Comparison of ENCODE assay signal across 17 mouse cellular contexts in the genomic region with DNA sequence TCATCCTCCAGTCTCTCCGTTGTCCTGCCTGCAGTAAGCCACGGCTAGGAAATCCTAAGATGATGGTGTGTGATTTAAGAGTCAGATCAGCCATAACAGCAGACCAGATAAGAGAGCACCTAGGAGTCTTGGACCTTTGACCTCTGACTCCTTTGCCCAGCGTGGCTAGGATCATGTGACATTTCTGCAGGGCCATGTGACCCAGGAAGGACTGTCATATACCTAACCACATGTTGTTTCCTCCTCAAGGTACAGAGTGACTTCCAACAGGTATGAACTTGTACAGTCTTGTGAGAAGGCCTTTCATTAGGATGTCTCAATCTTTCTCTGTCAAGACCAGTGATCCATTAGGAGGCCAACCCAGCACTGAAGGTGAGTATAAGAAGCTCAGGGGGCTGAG.
DNase-seq lines count a peak whose midpoint lies in the region; ATAC-seq and TF ChIP-seq lines count a peak whose summit lies in the region.
"Had no signal": no experiment of that assay in that cellular context is flagged by ENCODE, and none has a peak within 500 bp of the region (broad histone marks: within the 10 kb centered on the region; RNA-seq: fewer than 3 reads in every experiment).

No protein-coding gene starts in this region.

- no peak for TF ChIP-seq CTCF in lung, embryonic 14.5 days (IDR thresholded peaks at IDR 0.05; ENCODE audit: low read depth)
- no peak for TF ChIP-seq CTCF in bone marrow, adult 2 months (IDR thresholded peaks at IDR 0.05; ENCODE audit: control insufficient read depth, insufficient read depth, low read length)

- 0 out of 2 replicates have a peak, but pooled peaks have one; percentile 17 for ATAC-seq in lung, embryonic 14.5 days (ENCODE audit: insufficient read depth)
- ATAC-seq: forebrain, embryonic 15.5 days; midbrain, embryonic 16.5 days had no signal

- WGBS in lung, embryonic 14.5 days, result 63% methylated on average over 3 of the region's 3 CpGs
- WGBS in bone marrow, adult 2 months, result 55% methylated on average over 3 of the region's 3 CpGs

- no peak for TF ChIP-seq POLR2A in bone marrow, adult 2 months (IDR thresholded peaks at IDR 0.05; ENCODE audit: borderline replicate concordance, control insufficient read depth, low read depth, low read length)

- no peaks in the 10 kb centered on the region for H3K9me3 ChIP-seq in lung, embryonic 14.5 days (ENCODE audit: low read depth, low read length)
- H3K9me3 ChIP-seq: forebrain, embryonic 15.5 days; hindbrain, embryonic 15.5 days; lung, embryonic 15.5 days had no signal

- no peaks in the 10 kb centered on the region for H3K27me3 ChIP-seq in lung, embryonic 14.5 days (ENCODE audit: insufficient read depth, low read length)
- H3K27me3 ChIP-seq in splenic B cell, adult 2 months (ENCODE audit: control insufficient read depth, insufficient read depth, low read length, poor library complexity, severe bottlenecking), result no peaks in the 10 kb centered on the region
- H3K27me3 ChIP-seq: forebrain, embryonic 15.5 days; hindbrain, embryonic 15.5 days; lung, embryonic 15.5 days had no signal

- H3K4me1 ChIP-seq in lung, embryonic 14.5 days (ENCODE audit: insufficient read depth), result no peaks in the 10 kb centered on the region
- peaks cover 8% of the 10 kb centered on the region for H3K4me1 ChIP-seq in bone marrow, adult 2 months (ENCODE audit: control insufficient read depth, insufficient read depth, low read length)
- H3K4me1 ChIP-seq: forebrain, embryonic 15.5 days; hindbrain, embryonic 15.5 days; lung, embryonic 15.5 days had no signal

- no peaks in the 10 kb centered on the region for H3K36me3 ChIP-seq in lung, embryonic 14.5 days (ENCODE audit: insufficient read depth)
- no peaks in the 10 kb centered on the region for H3K36me3 ChIP-seq in splenic B cell, adult 2 months (ENCODE audit: control insufficient read depth, insufficient read depth, low read length, poor library complexity, severe bottlenecking)
- H3K36me3 ChIP-seq: forebrain, embryonic 15.5 days; hindbrain, embryonic 15.5 days; lung, embryonic 15.5 days had no signal

- DNase-seq in lung, embryonic 14.5 days, result no peak
- DNase-seq in lung, postnatal 10 days, result no peak
- peak; percentile 21 for DNase-seq in fat pad, adult 2 months (ENCODE audit: extremely low read depth, low read depth, low spot score)
- peak; percentile 33 for DNase-seq in splenic B cell, adult 2 months (ENCODE audit: low read depth, low spot score)
- DNase-seq in heart, adult 18-20 months, result no peak
- DNase-seq in heart, adult 8-10 months (ENCODE audit: low spot score), result no peak
- DNase-seq: adrenal gland, postnatal 36 days; cerebellum, adult 9-10 months; heart, adult 11 months; heart, postnatal 10 days; kidney, adult 8-10 months; kidney, postnatal 25 days had no signal

- no peak overlapping the region for H3K4me2 ChIP-seq in lung, embryonic 14.5 days
- H3K4me2 ChIP-seq: forebrain, embryonic 15.5 days; hindbrain, embryonic 15.5 days; lung, embryonic 15.5 days had no signal

- H3K27ac ChIP-seq in lung, embryonic 14.5 days (ENCODE audit: low read depth), result no peak overlapping the region
- peak overlapping the region; percentile 83 for H3K27ac ChIP-seq in bone marrow, adult 2 months (ENCODE audit: control insufficient read depth, insufficient read depth, low read depth, low read length, poor library complexity)
- H3K27ac ChIP-seq: forebrain, embryonic 15.5 days; hindbrain, embryonic 15.5 days; lung, embryonic 15.5 days had no signal

- no peak overlapping the region for H3K4me3 ChIP-seq in lung, embryonic 14.5 days (ENCODE audit: low read depth, low read length)
- H3K4me3 ChIP-seq in bone marrow, adult 2 months (replicated peaks; ENCODE audit: control insufficient read depth, low read depth, low read length), result no peak overlapping the region
- H3K4me3 ChIP-seq: forebrain, embryonic 15.5 days; hindbrain, embryonic 15.5 days; lung, embryonic 15.5 days had no signal

- H3K9ac ChIP-seq in lung, embryonic 14.5 days, result no peak overlapping the region
- H3K9ac ChIP-seq: forebrain, embryonic 15.5 days; hindbrain, embryonic 15.5 days; lung, embryonic 15.5 days had no signal

Comparison
In these comparisons a context has a peak if more than half of its experiments do, and no peak if none do; other contexts are left out.
1. DNase-seq: peak in fat pad, adult 2 months (single experiment) and splenic B cell, adult 2 months (single experiment); none in lung, embryonic 14.5 days (single experiment), lung, postnatal 10 days (single experiment), heart, adult 18-20 months (0 of 2) and heart, adult 8-10 months (single experiment).